Mouse (Mus musculus) NIH3T3 (cell line): ENCODE results near the gene Ankrd24.
"Not testable (repeated sequence)": the region's sequence is repeated elsewhere in the genome, so short reads cannot be mapped to it uniquely, and the experiment has no call there.

ENCODE experiments used
- DNase-seq: peaks from one replicate; pipeline ENCODE4 v3.0.0-alpha.2; 2012; ENCODE audit warnings: low read depth

Gene Ankrd24

GRCm38 (mm10) chr10:81644716-81645115 is 16.4 kb downstream of the Ankrd24 start:
- no peak for DNase-seq

DNA sequence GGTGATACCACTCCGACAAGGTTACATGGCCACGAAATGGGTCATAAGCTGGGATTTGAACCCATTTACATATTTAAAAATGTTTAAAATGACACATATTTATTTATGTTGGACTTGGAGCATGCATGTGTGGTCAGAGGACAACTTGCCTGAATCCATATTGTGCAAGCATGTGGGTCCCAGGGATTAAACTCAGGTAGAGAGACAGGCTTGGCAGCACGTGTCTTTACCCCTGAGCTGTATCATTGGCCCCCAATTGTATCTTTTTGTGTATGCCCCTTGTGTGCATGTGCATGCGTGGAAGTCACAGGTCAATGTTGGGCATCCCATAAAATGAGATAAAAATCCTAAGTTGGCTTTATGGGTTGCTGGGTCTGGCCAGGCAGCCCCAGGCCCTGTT is 17.1 kb downstream of the Ankrd24 start:
- DNase-seq: no peak

GRCm38 (mm10) chr10:81646015-81646555 is 17.7 kb downstream of the Ankrd24 start:
- DNase-seq: peak; percentile 64

GRCm38 (mm10) chr10:81648803-81649775 is 20.7 kb downstream of the Ankrd24 start, which contains the start of gene Gm10778:
Gene Gm10778, plus strand, starts transcription at chr10:81649059.
- peak; percentile 95 for DNase-seq

- DNase-seq: no peak
These were observed 26.8 kb downstream of the Ankrd24 start for GRCm38 (mm10) chr10:81655178-81655577.

- DNase-seq: no peak
These were observed 27.8 kb downstream of the Ankrd24 start for GRCm38 (mm10) chr10:81656174-81656573.

GRCm38 (mm10) chr10:81687114-81687513 is 58.8 kb downstream of the Ankrd24 start:
- DNase-seq: not testable (repeated sequence)
